Mouse (Mus musculus) testis, postnatal 14 days (tissue): ENCODE results near the gene E130218I03Rik.
"Not testable (repeated sequence)": the region's sequence is repeated elsewhere in the genome, so short reads cannot be mapped to it uniquely, and the experiment has no call there.

Source experiments
- DNase-seq: peaks from one replicate; pipeline ENCODE4 v3.0.0; 2021; ENCODE audit warnings: low spot score

Gene E130218I03Rik

GRCm38 (mm10) chr4:134252131-134252910 lies 8.9 kb downstream of the E130218I03Rik start:
- no peak for DNase-seq

DNA sequence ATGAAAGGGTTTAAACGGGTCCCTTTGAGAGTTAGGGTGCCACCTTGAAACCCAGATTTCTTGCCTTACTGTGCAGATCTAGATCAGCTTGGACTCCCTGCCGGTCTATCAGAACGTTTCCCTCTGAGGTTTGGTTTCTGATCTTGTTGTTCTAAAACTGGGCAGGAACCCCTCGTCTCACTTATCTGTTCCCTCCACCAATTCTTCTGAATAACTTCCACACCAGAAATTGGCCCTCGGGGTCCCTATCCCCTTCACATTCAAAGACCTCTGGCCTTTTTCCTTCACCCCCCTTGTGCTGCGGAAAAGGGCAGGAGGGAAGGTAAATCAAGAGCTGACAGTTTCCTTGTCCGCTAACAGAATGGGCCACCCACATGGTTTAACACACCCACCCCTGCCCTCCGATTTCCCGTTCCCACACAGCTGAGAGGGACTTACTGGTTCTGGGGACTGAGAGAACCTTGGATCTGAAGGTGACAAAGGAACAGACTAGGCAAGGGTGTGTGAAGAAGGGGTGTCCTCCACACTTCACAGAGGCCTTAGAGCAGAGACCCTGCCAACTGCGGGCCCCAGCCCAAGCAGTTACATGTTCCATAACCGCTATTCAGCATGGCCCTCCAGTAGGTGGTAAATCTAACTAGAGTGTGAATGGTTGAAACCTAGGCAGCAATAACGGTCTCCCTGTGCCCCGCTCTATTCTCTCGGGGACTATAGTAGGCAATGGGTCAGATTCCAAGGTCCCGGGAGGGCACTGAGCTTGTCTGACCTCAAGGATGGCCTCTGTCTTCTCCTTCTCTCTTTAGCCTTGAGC lies 9.7 kb downstream of the E130218I03Rik start:
- no peak for DNase-seq

- no peak for DNase-seq
Measured at GRCm38 (mm10) chr4:134253722-134254324, 10.4 kb downstream of the E130218I03Rik start, which contains the start of gene Grrp1. Gene Grrp1 (minus strand): TSS chr4:134254106.

DNA sequence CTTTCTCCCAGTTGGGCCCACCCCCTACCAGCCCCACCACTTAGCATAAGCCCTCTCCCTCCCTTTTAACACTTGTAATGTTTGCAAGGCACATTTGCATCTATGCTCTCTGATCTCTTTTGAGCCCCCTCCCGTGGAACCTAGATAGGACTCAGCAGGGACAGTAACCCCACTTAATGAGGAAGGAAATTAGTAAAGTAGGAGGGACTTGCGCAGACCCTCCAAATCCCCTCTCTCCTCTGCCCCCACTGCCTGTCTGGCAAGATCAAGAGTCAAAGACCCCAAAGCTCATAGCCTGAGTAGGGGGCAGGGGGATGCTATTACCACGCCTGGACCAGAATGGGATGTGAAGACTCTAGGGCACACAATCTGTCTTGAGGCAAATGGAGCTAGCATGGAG lies 11.4 kb downstream of the E130218I03Rik start:
- no peak for DNase-seq

DNA sequence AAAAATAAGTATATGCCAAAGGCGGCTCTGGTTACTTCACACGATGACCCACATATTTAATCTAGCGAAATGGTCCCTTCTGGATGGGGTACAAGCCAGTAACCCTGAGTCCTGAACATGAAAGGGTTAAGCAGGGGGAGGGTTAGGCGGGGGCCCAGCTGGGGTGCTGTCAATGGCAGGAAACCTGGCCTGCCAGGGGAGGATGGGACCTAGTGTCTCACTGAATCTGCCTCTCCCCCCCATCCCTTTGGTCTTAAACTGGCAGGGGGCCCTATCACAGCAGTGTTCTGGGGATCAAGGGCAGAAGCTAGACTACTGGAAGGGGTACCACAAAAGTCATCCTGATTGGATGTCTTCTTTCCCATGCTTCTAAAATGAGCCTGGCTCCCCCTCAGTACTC lies 12.4 kb downstream of the E130218I03Rik start:
- no peak for DNase-seq

DNA sequence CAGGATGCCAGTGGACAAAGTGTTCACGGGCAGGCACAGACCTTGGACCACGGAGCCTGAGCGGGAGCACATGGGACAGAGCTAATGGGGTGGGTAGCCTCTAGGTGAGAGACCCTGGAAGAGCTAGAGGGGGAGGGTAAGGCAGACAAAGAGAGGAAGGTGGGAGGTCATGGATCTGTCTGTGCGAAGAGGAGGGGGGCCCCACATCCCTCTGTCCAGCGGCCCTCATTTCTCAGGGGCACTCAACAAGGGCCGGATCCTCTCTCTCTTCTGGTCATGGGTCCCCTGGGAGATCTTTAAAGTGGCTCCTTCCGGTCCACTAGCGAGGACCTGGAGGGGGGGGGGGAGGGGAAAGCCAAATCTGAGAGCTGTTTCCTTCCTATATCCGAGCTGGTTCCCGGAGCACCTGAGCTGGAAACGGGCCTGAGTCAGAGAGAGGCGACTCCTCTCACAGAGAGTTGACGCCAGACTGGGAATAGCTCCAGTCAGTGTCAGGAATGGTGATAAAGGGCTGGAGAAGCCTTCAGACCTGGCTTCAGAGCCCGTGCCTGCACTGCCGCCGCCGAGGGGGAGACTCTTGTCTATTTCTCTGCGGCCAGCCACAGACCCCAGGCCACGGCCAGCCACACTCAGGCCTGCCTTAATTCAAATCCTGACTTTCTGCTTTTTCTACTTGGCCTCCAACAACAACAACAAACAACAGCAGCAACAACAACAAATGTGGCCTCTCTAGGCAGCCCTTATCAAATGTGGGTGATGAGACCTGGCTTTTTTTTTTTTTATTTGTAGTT lies 13.1 kb downstream of the E130218I03Rik start:
- DNase-seq: no peak

DNA sequence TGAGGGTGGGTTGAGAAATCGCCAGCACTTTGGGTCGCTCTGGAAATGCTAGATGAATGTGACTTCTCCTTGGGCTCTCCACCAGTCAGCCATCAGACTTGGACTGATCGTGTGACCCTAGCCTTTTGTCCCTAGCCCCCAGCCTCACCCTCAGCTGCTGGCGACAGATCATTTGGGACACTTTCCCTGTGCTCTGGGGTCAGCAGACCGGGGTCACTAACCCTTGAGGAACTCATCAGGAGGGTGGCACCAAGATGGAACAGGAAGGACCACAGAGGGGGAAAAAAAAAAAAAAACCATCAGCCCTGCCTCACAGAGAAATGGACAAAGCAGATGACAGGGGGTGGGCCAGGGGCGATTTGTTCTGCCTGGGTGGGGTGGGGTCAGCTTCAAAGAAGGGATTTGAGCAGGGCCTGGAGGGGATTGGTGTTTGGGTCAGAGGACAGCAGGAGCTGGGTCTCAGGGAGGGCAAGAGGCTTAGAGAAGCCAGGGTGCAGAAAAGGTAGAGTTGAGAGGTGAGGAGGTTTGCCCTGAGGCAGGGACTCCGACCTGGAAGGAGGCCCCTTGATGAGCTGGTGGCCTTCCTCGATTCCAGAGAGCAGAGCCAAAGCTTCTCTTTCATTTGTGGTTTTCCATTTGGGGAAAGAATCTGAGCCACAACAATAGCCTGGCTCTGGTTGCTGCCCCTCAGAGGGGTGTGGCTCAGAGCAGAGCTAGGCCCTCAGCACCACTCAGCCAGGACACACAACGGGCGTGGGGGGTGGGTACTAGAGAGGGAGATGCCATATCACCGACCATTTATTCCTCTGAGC lies 13.9 kb downstream of the E130218I03Rik start:
- no peak for DNase-seq

DNA sequence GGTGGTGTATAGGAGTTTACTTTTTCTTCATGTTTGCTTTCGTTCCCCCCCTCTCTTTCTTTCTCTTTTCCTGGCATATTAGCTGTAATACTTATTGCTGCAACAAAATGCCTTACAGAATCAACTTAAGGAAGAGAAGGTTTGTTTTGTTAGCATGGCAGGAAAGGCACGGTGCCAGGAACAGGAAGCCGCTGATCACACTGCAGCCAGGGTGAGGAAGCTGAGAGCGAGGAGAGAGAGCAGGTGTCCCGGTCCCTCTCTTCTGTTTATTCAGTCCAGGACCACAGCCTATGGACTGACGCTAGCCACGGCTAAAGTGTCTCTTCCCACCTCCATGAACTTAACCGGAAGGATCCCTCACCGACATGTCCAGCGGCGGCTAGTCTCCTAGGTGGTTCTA lies 14.9 kb downstream of the E130218I03Rik start:
- DNase-seq: no peak

GRCm38 (mm10) chr4:134263191-134263590 lies 19.7 kb downstream of the E130218I03Rik start:
- DNase-seq: no peak

- DNase-seq: no peak
Measured at GRCm38 (mm10) chr4:134265860-134266585, 22.6 kb downstream of the E130218I03Rik start.

- DNase-seq: peak; percentile 85
Measured at GRCm38 (mm10) chr4:134268102-134268655, 24.7 kb downstream of the E130218I03Rik start.

GRCm38 (mm10) chr4:134269622-134270021 lies 26.2 kb downstream of the E130218I03Rik start:
- DNase-seq: not testable (repeated sequence)

GRCm38 (mm10) chr4:134271979-134272378 lies 28.5 kb downstream of the E130218I03Rik start:
- no peak for DNase-seq

- DNase-seq: no peak
Measured at GRCm38 (mm10) chr4:134272731-134273416, 29.4 kb downstream of the E130218I03Rik start.

GRCm38 (mm10) chr4:134273417-134274345 lies 30.2 kb downstream of the E130218I03Rik start:
- no peak for DNase-seq

GRCm38 (mm10) chr4:134284942-134285341 lies 41.5 kb downstream of the E130218I03Rik start:
- no peak for DNase-seq

DNA sequence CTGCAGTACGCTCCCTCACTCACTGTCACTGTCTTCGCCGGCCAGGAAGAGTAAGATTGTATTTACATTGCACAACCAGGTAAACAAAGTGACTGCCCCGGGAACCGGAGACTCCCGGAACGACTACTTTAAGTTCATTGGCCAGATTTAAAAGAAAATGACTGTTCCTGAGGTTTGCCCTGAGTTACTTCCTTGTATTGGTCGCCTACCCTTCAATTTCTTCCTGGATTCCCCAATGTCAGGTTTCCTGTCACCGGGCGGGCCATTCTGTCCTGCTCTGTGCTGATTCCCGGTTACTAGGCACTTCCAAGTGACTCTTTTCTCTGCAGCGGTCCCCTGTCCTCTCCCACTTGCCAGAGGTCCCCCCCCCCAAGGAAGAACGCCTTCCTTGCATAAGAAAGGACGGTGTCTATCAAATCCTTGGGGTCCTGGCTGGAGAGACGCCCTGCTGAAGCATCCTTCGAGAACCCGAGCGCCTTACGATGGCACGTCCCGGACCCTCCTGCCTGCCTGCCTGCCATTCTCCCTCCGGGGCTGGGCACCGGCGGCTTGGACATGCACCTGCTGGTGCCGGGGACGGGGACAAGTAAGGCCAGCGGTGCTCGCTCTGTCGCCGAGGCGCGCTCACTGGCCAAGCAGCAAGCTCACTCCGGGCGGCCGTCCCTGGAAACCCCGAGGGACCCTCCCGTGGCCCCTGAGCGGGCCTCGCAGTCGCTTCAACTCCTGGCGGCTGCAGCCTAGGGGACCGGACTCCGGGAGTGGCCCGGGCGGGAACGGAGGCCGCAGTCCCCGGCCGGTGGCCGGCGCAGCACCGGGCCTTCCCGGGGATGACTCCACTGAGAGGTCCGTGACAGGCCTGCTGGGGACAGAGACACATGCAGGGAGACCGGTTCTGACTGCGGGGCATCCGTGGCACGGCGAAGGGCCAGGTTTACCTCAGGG lies 43.0 kb downstream of the E130218I03Rik start:
- no peak for DNase-seq
